Mouse (Mus musculus): Measurements from ENCODE around the gene Plpp7. TPM values are rescaled to one million over a fixed set of nuclear protein-coding genes. Genes with fewer than 3 reads are reported as not detected.
A peak's percentile ranks its signal among the peaks of the same experiment; 100 is the strongest.

The Plpp7 gene
- polyA plus RNA-seq, 1 experiment from 2014 or later = 21.7 TPM

GRCm38 (mm10) chr2:32151660-32152366, 56.5 kb downstream of the Plpp7 start:
- Histone ChIP-seq H3K4me3 (peak overlapping the region; percentile 91), H3K4me2 (peak overlapping the region; percentile 100), H3K9ac (peak overlapping the region; percentile 100), H3K9me3 (no peaks in the 10 kb centered on the region), H3K4me1 (replicated peaks) (peaks cover 57% of the 10 kb centered on the region), H3K27me3 (no peaks in the 10 kb centered on the region), H3K36me3 (no peaks in the 10 kb centered on the region), H3K27ac (peak overlapping the region; percentile 100)
- under 1% methylated on average over 22 of the region's 22 CpGs for WGBS
- peak; percentile 38 for ATAC-seq (ENCODE audit: low FRiP score)

- H3K4me3 ChIP-seq = peak overlapping the region; percentile 91
- H3K36me3 ChIP-seq = no peaks in the 10 kb centered on the region
- H3K27ac ChIP-seq = peak overlapping the region; percentile 100
- peak overlapping the region; percentile 100 for H3K9ac ChIP-seq
- H3K9me3 ChIP-seq = no peaks in the 10 kb centered on the region
- ATAC-seq (ENCODE audit: low FRiP score) = 0 out of 2 replicates have a peak, but pooled peaks have one; percentile 5
- H3K4me1 ChIP-seq (replicated peaks) = peaks cover 64% of the 10 kb centered on the region
- H3K4me2 ChIP-seq = peak overlapping the region; percentile 100
- WGBS = 11% methylated on average over 12 of the region's 12 CpGs
- no peaks in the 10 kb centered on the region for H3K27me3 ChIP-seq
These were observed 57.2 kb downstream of the Plpp7 start for GRCm38 (mm10) chr2:32152367-32153034.

GRCm38 (mm10) chr2:32153041-32153790, 57.9 kb downstream of the Plpp7 start:
- WGBS = 3% methylated on average over 13 of the region's 13 CpGs
- Histone ChIP-seq H3K9me3 (no peaks in the 10 kb centered on the region), H3K4me3 (peak overlapping the region; percentile 91), H3K4me1 (replicated peaks) (peaks cover 70% of the 10 kb centered on the region), H3K36me3 (no peaks in the 10 kb centered on the region), H3K9ac (peak overlapping the region; percentile 100), H3K4me2 (peak overlapping the region; percentile 100), H3K27me3 (no peaks in the 10 kb centered on the region), H3K27ac (peak overlapping the region; percentile 100)
- no peak for ATAC-seq (ENCODE audit: low FRiP score)

GRCm38 (mm10) chr2:32153791-32154119, 58.4 kb downstream of the Plpp7 start:
- Histone ChIP-seq H3K9ac (peak overlapping the region; percentile 100), H3K4me2 (peak overlapping the region; percentile 100), H3K4me3 (peak overlapping the region; percentile 91), H3K27me3 (no peaks in the 10 kb centered on the region), H3K27ac (peak overlapping the region; percentile 100), H3K4me1 (replicated peaks) (peaks cover 75% of the 10 kb centered on the region), H3K36me3 (no peaks in the 10 kb centered on the region), H3K9me3 (no peaks in the 10 kb centered on the region)
- no peak for ATAC-seq (ENCODE audit: low FRiP score)
- WGBS = 27% methylated on average over 4 of the region's 4 CpGs

DNA sequence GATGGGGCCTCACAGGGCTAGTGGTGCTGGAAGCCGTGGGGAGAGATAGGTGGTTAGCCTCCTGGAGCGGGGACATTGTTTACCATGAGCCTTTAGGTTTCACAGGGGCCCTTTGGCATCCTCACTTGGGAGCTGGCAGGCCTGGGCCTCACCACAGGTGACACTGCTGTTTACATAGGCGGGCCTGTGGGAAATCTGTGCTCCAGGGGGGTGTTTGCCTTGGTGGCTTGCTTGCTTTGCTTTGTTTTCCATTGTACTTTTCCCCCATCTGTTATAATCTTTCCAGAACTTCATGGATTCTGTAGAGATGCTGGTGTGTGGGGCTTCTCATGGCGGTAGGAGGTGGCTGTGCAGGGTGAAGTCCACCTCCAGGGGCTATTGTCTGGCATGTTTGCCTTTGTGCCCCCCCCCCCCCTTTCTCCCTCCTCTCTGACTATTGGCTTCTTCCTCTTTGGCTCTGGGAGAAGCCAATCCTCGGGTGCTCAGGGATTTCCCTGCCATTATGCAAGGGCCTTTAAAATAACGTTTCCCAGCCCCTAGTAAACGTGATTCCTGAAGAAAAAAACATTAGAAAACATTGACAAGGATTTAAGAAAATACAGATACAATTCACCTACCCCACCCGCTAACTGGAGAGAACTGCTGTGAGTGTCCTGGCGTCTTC, 59.1 kb downstream of the Plpp7 start:
- WGBS = 25% methylated on average over 9 of the region's 9 CpGs
- H3K4me1 ChIP-seq (replicated peaks) = peaks cover 82% of the 10 kb centered on the region
- ATAC-seq (ENCODE audit: low FRiP score) = no peak
- peak overlapping the region; percentile 100 for H3K4me2 ChIP-seq
- H3K27ac ChIP-seq = peak overlapping the region; percentile 100
- H3K4me3 ChIP-seq = peak overlapping the region; percentile 91
- no peaks in the 10 kb centered on the region for H3K27me3 ChIP-seq
- no peaks in the 10 kb centered on the region for H3K9me3 ChIP-seq
- H3K9ac ChIP-seq = peak overlapping the region; percentile 100
- no peaks in the 10 kb centered on the region for H3K36me3 ChIP-seq

GRCm38 (mm10) chr2:32154998-32155541, 59.7 kb downstream of the Plpp7 start:
- H3K9ac ChIP-seq = peak overlapping the region; percentile 100; the same call in 1 of the 2 replicates
- H3K4me3 ChIP-seq = peak overlapping the region; percentile 91; the same call in 1 of the 2 replicates
- no peaks in the 10 kb centered on the region for H3K36me3 ChIP-seq
- H3K27ac ChIP-seq = peak overlapping the region; percentile 100
- WGBS = 42% methylated on average over 7 of the region's 7 CpGs
- ATAC-seq (ENCODE audit: low FRiP score) = no peak
- no peaks in the 10 kb centered on the region for H3K27me3 ChIP-seq
- peak overlapping the region; percentile 100 for H3K4me2 ChIP-seq
- peaks cover 86% of the 10 kb centered on the region for H3K4me1 ChIP-seq (replicated peaks)
- no peaks in the 10 kb centered on the region for H3K9me3 ChIP-seq

DNA sequence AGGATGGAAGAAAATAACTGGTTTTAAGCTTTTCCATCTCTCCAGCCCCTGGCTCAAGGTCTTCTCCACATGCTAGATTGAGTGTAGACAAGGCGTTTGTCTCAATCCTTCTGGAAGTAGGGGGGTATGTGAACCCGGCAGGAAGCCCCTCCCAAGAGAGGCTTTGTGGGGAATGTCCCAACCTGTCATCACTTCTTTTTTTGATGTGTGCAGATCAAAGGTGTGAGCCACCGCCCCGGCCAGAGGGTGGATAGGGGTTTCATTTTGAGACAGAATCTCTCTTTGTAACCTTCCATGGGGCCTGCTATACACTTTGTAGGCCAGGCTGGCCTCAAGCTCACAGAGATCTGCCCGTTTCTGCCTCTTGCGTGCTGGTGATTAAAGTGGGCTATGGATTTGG, 60.3 kb downstream of the Plpp7 start:
- peak overlapping the region; percentile 100; the same call in 1 of the 2 replicates for H3K4me2 ChIP-seq
- H3K9ac ChIP-seq = 0 out of 2 replicates have a peak overlapping the region, but pooled peaks have one; percentile 29
- no peaks in the 10 kb centered on the region for H3K9me3 ChIP-seq
- no peak overlapping the region for H3K27ac ChIP-seq
- no peak for ATAC-seq (ENCODE audit: low FRiP score)
- no peak overlapping the region for H3K4me3 ChIP-seq
- 73% methylated on average over 6 of the region's 6 CpGs for WGBS
- H3K4me1 ChIP-seq (replicated peaks) = peaks cover 86% of the 10 kb centered on the region
- H3K36me3 ChIP-seq = 0 out of 2 replicates have a peak, but pooled peaks cover 2% of the 10 kb centered on the region
- H3K27me3 ChIP-seq = no peaks in the 10 kb centered on the region

GRCm38 (mm10) chr2:32156645-32157044, 61.3 kb downstream of the Plpp7 start:
- peak overlapping the region; percentile 46 for H3K9ac ChIP-seq
- 0 out of 2 replicates have a peak, but pooled peaks cover 2% of the 10 kb centered on the region for H3K36me3 ChIP-seq
- peak overlapping the region; percentile 31 for H3K4me2 ChIP-seq
- H3K9me3 ChIP-seq = no peaks in the 10 kb centered on the region
- peaks cover 86% of the 10 kb centered on the region for H3K4me1 ChIP-seq (replicated peaks)
- no peak overlapping the region for H3K4me3 ChIP-seq
- no peak for ATAC-seq (ENCODE audit: low FRiP score)
- WGBS = 70% methylated on average over 10 of the region's 10 CpGs
- H3K27ac ChIP-seq = peak overlapping the region; percentile 77
- H3K27me3 ChIP-seq = no peaks in the 10 kb centered on the region

DNA sequence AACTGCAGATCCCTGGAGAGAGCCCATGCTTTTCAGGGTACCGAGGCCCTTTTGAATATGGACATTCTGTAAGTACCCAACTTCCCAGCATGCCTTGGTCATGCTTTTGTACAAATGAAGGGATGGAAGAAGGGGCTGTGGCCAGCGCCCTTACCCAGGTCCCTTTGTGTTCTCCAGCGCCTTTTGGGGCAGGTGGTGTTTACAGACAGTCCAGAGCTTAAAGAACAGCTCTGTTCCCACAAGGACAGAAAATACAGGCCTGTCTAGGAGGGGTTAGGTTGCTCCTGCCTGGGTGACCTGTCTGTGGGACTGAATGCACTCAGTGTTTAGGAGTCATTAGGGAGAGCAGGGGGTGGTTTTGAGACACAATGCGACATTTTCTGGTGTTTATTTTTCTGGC, 62.0 kb downstream of the Plpp7 start:
- WGBS = 12% methylated on average over 4 of the region's 4 CpGs
- peak overlapping the region; percentile 46; the same call in 1 of the 2 replicates for H3K9ac ChIP-seq
- H3K36me3 ChIP-seq = 0 out of 2 replicates have a peak, but pooled peaks cover 2% of the 10 kb centered on the region
- H3K9me3 ChIP-seq = no peaks in the 10 kb centered on the region
- peak overlapping the region; percentile 7; the same call in 1 of the 2 replicates for H3K4me3 ChIP-seq
- H3K4me1 ChIP-seq (replicated peaks) = peaks cover 83% of the 10 kb centered on the region
- H3K4me2 ChIP-seq = peak overlapping the region; percentile 31
- H3K27ac ChIP-seq = peak overlapping the region; percentile 77
- no peaks in the 10 kb centered on the region for H3K27me3 ChIP-seq
- ATAC-seq (ENCODE audit: low FRiP score) = no peak

DNA sequence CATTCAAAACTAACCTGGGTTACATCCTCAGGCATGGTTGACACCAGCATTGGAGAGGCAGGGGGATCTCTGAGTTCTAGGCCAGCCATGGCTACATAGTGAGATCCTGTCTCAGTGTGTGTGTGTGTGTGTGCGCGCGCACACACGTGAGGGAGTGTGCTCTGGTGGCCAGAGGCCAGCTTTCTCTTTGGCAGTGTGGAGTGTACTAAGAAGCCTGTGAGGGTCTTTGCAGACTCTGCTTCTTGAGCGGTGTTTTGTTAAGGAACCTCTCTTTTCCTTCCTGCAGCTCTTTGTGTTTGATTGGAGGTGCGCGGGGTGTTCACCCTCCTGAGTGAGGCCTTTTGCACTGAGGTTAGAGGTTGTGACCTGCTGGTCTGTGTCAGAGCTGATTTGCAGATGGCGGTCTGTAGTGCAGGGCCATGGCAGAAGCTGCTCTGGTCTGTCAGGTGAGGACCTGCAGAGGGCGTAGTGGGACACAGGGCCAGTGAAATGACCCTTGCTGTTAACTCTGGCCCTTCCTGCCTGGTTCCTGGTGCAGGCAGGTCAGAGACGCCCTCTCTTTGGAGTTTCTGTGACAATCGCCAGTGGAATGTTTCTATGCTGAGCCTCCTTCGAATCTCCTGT, 63.4 kb downstream of the Plpp7 start:
- Histone ChIP-seq H3K36me3 (0 out of 2 replicates have a peak, but pooled peaks cover 2% of the 10 kb centered on the region), H3K27ac (peak overlapping the region; percentile 24; the same call in 1 of the 2 replicates), H3K27me3 (no peaks in the 10 kb centered on the region), H3K4me1 (replicated peaks) (peaks cover 76% of the 10 kb centered on the region), H3K9ac (peak overlapping the region; percentile 30; the same call in 1 of the 2 replicates), H3K4me2 (no peak overlapping the region), H3K9me3 (no peaks in the 10 kb centered on the region), H3K4me3 (no peak overlapping the region)
- no peak for ATAC-seq (ENCODE audit: low FRiP score)
- WGBS = 74% methylated on average over 12 of the region's 12 CpGs

All from hindbrain, embryonic 13.5 days (tissue).